Mouse (Mus musculus): ENCODE data around the gene Fkbp14. TPM values are rescaled to one million over a fixed set of nuclear protein-coding genes. Genes with fewer than 3 reads are reported as not detected.

Gene Fkbp14
- polyA plus RNA-seq, 1 experiment from 2014 or later = 14.5 TPM

DNA sequence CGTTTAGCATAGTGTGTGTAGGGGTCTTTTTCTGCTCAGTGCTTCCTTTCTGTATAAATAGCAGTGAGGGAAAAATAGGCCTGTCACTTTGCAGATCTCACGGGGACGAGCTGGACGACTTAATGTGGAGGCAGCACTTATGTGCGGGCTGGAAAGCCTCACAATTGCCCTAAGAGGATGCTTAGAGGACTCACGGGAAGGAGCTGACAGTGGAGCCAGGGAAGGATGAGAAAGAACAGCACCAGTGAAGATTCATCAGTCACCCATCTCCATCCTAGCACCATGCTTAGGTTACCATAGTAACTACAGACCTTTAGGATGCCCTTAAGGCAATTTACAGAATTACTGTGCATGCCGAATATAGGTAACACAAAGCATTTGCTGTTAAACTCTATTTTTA, 27.3 kb downstream of the Fkbp14 start:
- no peaks in the 10 kb centered on the region for H3K36me3 ChIP-seq (ENCODE audit: control insufficient read depth, insufficient read depth, low read length)
- 36% methylated on average over 7 of the region's 7 CpGs for WGBS
- H3K27ac ChIP-seq (ENCODE audit: low read depth, low read length) = no peak overlapping the region
- no peaks in the 10 kb centered on the region for H3K27me3 ChIP-seq (ENCODE audit: control insufficient read depth, insufficient read depth, low read length)
- peaks cover 17% of the 10 kb centered on the region for H3K4me1 ChIP-seq (ENCODE audit: control insufficient read depth, insufficient read depth, low read length)
- H3K4me3 ChIP-seq (ENCODE audit: low read depth, low read length) = no peak overlapping the region
- H3K9me3 ChIP-seq (ENCODE audit: control insufficient read depth, low read length) = no peaks in the 10 kb centered on the region
- DNase-seq (ENCODE audit: low spot score, missing footprints) = peak; percentile 83
- no peak for ATAC-seq (ENCODE audit: low FRiP score)
- H3K9ac ChIP-seq (ENCODE audit: low read length) = no peak overlapping the region
- H3K4me2 ChIP-seq = no peak overlapping the region

DNA sequence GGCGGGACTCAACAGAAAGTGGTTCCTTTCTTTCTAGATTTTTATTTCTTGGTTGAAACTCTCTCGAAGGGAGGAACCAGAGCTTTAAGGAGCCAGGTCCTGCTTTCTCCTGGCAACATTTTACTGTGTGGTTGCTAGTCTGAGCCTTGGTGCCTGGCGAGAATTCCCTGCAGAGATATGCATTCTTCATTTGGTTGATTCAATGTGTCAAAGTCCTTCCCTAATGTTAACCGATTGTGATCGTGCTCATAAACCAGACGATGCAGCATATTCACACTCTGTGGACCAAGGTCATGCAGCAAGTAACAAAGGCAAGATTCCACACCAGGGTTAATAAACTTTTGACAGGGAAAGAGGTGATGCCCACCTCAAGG, 30.6 kb downstream of the Fkbp14 start:
- Histone ChIP-seq H3K27me3 (ENCODE audit: control insufficient read depth, insufficient read depth, low read length) (no peaks in the 10 kb centered on the region), H3K27ac (ENCODE audit: low read depth, low read length) (peak overlapping the region; percentile 92), H3K9ac (ENCODE audit: low read length) (peak overlapping the region; percentile 87), H3K4me2 (peak overlapping the region; percentile 83), H3K4me1 (ENCODE audit: control insufficient read depth, insufficient read depth, low read length) (peaks cover 27% of the 10 kb centered on the region), H3K4me3 (ENCODE audit: low read depth, low read length) (peak overlapping the region; percentile 64), H3K9me3 (ENCODE audit: control insufficient read depth, low read length) (no peaks in the 10 kb centered on the region), H3K36me3 (ENCODE audit: control insufficient read depth, insufficient read depth, low read length) (no peaks in the 10 kb centered on the region)
- no peak for DNase-seq (ENCODE audit: low spot score, missing footprints)
- ATAC-seq (ENCODE audit: low FRiP score) = no peak
- 12% methylated on average over 6 of the region's 6 CpGs for WGBS

DNA sequence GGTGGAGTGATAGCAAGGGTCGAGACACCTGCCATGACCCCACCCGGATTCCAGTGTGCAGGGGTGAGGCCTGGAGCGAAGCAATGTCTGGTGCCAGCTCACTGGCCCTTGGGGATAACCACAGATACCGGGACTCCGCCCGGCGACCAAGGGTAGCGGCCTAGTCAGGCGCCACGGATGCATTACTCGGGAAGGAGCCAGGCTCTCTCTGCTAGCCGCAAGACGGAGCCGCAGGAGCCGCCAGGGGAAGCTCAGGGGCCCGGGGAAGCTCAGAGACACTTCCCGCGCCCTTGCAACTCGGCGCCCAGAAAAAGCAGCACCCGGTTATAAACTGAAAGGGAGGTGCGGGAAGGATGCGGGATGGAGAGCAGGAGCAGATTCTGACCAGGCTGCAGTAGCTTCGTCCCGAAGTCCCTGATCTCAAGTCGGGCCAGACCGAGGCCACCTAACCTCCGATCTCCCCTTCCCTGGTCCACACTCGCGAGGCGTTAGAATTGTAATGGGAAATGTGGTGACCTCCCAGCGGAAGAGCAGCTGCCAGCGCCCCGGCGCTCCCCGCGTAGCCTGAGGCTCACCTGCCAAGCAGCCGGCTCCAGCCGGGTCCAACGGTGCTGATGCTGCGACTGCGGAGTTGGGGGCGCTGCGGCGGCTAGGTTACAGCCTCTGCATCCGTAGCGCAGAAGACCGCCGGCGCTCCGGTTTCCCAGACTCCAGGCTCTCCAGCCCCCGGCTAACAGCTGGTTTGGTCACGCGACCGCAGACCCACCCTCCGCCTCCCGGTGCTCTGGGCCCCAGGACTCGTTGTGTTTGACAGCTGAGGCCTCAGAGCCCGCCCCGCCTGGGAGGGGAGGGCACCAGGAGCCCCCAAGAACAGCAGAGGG, 31.2 kb downstream of the Fkbp14 start, which contains the start of gene Scrn1:
TSS of gene Scrn1 (minus strand) at position 825 of the 881 bp plus-strand sequence.
- H3K36me3 ChIP-seq (ENCODE audit: control insufficient read depth, insufficient read depth, low read length) = no peaks in the 10 kb centered on the region
- H3K27ac ChIP-seq (ENCODE audit: low read depth, low read length) = peak within 1 kb of the TSS; percentile 92
- H3K4me1 ChIP-seq (ENCODE audit: control insufficient read depth, insufficient read depth, low read length) = peaks cover 27% of the 10 kb centered on the region
- H3K9me3 ChIP-seq (ENCODE audit: control insufficient read depth, low read length) = no peaks in the 10 kb centered on the region
- DNase-seq (ENCODE audit: low spot score, missing footprints) = peak; percentile 97
- no peaks in the 10 kb centered on the region for H3K27me3 ChIP-seq (ENCODE audit: control insufficient read depth, insufficient read depth, low read length)
- H3K9ac ChIP-seq (ENCODE audit: low read length) = peak within 1 kb of the TSS; percentile 87
- peak within 1 kb of the TSS; percentile 83 for H3K4me2 ChIP-seq
- peak within 1 kb of the TSS; percentile 64 for H3K4me3 ChIP-seq (ENCODE audit: low read depth, low read length)
- WGBS = under 1% methylated on average over 59 of the region's 60 CpGs
- peak; percentile 88 for ATAC-seq (ENCODE audit: low FRiP score)

DNA sequence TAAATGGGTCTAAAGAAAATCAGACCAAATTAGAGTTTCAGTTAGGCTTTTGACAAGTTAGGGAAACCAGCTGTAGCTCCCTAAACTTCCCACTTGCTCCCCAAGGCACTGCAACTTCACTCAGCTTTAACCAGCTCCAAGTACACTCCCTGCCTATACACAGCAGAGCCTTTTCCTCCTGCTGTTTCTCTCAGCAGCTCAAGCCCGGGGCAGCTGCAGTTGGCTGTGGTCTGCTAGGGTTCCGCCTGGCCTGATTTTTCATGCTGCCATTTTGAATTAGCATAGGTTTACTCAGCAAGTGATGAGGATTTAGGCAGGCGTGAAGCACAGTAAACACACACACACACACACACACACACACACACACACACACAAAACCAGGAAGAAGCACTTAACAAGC, 32.1 kb downstream of the Fkbp14 start:
- ATAC-seq (ENCODE audit: low FRiP score) = peak; percentile 73
- DNase-seq (ENCODE audit: low spot score, missing footprints) = peak; percentile 95
- WGBS = 13% methylated on average over 3 of the region's 3 CpGs
- H3K9ac ChIP-seq (ENCODE audit: low read length) = peak overlapping the region; percentile 87
- no peaks in the 10 kb centered on the region for H3K27me3 ChIP-seq (ENCODE audit: control insufficient read depth, insufficient read depth, low read length)
- peaks cover 27% of the 10 kb centered on the region for H3K4me1 ChIP-seq (ENCODE audit: control insufficient read depth, insufficient read depth, low read length)
- peak overlapping the region; percentile 65 for H3K27ac ChIP-seq (ENCODE audit: low read depth, low read length)
- H3K4me2 ChIP-seq = peak overlapping the region; percentile 83
- no peaks in the 10 kb centered on the region for H3K36me3 ChIP-seq (ENCODE audit: control insufficient read depth, insufficient read depth, low read length)
- no peaks in the 10 kb centered on the region for H3K9me3 ChIP-seq (ENCODE audit: control insufficient read depth, low read length)
- peak overlapping the region; percentile 64 for H3K4me3 ChIP-seq (ENCODE audit: low read depth, low read length)

DNA sequence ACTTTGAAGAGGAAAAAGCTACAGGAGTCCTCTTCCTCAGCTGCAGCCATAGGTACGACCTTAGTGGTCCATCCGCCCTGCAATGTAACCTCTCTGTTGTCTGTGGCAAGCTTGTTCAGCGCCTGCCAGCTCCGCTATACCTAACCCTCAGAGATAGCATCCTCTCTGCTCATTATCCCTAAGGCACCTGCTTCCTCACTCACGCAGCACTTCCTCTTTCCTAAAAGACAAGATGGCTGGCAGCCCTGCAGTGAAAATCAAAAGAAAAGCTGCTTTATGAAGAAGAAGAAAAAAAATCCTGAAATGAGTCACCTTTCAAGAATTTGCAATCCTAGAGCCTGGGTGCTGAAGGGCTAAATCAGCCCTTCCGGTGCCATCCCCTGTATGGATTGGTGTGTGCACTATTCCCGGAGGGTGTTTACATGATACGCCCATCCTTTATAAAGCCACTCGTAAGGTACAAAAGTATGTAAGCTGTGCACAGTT, 32.6 kb downstream of the Fkbp14 start:
- 50% methylated on average over 9 of the region's 9 CpGs for WGBS
- Histone ChIP-seq H3K27ac (ENCODE audit: low read depth, low read length) (peak overlapping the region; percentile 65), H3K36me3 (ENCODE audit: control insufficient read depth, insufficient read depth, low read length) (no peaks in the 10 kb centered on the region), H3K27me3 (ENCODE audit: control insufficient read depth, insufficient read depth, low read length) (no peaks in the 10 kb centered on the region), H3K9me3 (ENCODE audit: control insufficient read depth, low read length) (no peaks in the 10 kb centered on the region), H3K9ac (ENCODE audit: low read length) (peak overlapping the region; percentile 53), H3K4me2 (peak overlapping the region; percentile 83), H3K4me1 (ENCODE audit: control insufficient read depth, insufficient read depth, low read length) (peaks cover 24% of the 10 kb centered on the region), H3K4me3 (ENCODE audit: low read depth, low read length) (peak overlapping the region; percentile 64)
- ATAC-seq (ENCODE audit: low FRiP score) (peak; percentile 25; the same call in 1 of the 2 replicates), DNase-seq (ENCODE audit: low spot score, missing footprints) (no peak)

DNA sequence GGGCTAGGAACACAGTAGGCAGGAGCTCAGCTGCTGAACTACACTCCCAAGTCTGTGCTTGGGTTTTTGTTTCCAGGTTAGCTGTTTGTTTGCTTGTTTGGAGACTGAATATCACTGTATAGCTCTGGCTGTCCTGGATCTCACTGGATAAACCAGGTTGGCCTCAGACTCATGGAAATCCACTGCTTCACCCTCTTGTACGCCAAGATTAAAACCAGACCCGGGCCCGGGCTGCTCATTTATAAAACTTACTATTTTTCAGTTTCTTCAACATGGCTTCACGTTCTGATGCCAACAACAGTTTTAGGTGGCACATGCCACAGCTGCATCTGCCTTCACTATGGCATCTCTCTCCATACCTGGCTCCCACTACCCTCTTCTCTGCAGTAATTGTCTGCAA, 33.5 kb downstream of the Fkbp14 start:
- Histone ChIP-seq H3K27me3 (ENCODE audit: control insufficient read depth, insufficient read depth, low read length) (no peaks in the 10 kb centered on the region), H3K36me3 (ENCODE audit: control insufficient read depth, insufficient read depth, low read length) (no peaks in the 10 kb centered on the region), H3K4me3 (ENCODE audit: low read depth, low read length) (no peak overlapping the region), H3K9me3 (ENCODE audit: control insufficient read depth, low read length) (no peaks in the 10 kb centered on the region), H3K4me1 (ENCODE audit: control insufficient read depth, insufficient read depth, low read length) (peaks cover 22% of the 10 kb centered on the region), H3K4me2 (peak overlapping the region; percentile 83; the same call in 1 of the 2 replicates), H3K9ac (ENCODE audit: low read length) (no peak overlapping the region), H3K27ac (ENCODE audit: low read depth, low read length) (no peak overlapping the region)
- DNase-seq (ENCODE audit: low spot score, missing footprints) = no peak
- WGBS = 92% methylated on average over 4 of the region's 4 CpGs
- ATAC-seq (ENCODE audit: low FRiP score) = no peak

DNA sequence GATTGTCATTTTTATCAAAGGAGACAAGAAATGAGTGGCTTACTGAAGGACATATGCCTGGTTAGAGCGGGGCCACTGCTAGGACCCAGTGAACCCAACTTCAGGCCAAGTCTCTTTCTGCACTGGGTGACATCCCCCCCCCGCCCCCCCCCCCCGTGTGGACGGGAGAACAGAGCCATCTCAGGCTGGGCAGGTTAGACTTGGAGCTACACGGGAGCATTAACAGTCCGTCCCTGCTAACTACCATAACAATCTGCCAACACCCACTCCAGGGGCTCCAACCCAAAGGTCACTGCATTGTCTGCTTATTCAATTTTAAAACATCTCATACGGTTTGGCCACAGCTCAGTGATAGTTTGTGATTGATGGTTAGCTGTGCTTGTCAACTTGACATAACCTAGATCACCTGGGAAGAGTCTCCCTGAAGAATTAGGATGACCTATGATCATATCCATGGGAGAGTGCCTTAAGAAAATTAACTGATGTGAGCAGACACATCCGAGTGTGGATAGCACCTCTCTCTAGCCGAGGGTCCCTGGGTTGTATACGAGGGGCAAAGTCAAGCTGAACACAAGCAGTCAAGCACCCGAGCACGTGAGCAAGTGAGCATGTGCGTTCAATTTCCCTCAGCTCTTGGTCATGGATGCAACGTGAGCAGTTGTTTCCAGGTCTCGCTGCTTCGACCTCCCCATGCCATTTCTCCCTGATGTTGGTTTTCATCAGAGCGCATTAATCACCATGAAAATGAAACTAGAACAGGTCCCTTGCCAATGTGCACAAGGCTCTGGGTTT, 34.9 kb downstream of the Fkbp14 start:
- 74% methylated on average over 17 of the region's 17 CpGs for WGBS
- H3K4me1 ChIP-seq (ENCODE audit: control insufficient read depth, insufficient read depth, low read length) = peaks cover 22% of the 10 kb centered on the region
- H3K9me3 ChIP-seq (ENCODE audit: control insufficient read depth, low read length) = no peaks in the 10 kb centered on the region
- no peaks in the 10 kb centered on the region for H3K27me3 ChIP-seq (ENCODE audit: control insufficient read depth, insufficient read depth, low read length)
- H3K27ac ChIP-seq (ENCODE audit: low read depth, low read length) = no peak overlapping the region
- H3K9ac ChIP-seq (ENCODE audit: low read length) = no peak overlapping the region
- no peak overlapping the region for H3K4me3 ChIP-seq (ENCODE audit: low read depth, low read length)
- ATAC-seq (ENCODE audit: low FRiP score) (no peak), DNase-seq (ENCODE audit: low spot score, missing footprints) (peak; percentile 82)
- no peaks in the 10 kb centered on the region for H3K36me3 ChIP-seq (ENCODE audit: control insufficient read depth, insufficient read depth, low read length)
- no peak overlapping the region for H3K4me2 ChIP-seq

DNA sequence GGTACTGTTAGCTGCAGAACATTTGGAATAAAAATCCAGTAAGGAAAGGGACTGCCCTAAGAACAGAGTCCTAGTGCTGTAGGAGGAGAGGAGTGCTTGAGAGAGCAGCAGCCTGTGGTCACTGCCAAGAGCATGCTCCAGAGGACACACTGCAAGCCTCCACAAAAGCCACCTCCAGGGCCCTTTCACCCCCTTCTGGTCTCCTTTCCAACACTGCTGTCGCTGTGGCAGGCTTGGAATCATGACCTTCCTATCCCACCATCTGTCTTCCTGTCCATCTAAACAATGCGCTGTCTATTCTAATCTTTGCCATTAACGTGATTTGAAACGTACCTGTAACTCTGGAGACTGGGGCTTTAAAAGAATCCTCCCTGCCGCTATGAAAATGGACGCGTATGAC, 38.6 kb downstream of the Fkbp14 start:
- no peak overlapping the region for H3K4me2 ChIP-seq
- H3K4me3 ChIP-seq (ENCODE audit: low read depth, low read length) = no peak overlapping the region
- H3K9me3 ChIP-seq (ENCODE audit: control insufficient read depth, low read length) = no peaks in the 10 kb centered on the region
- no peaks in the 10 kb centered on the region for H3K36me3 ChIP-seq (ENCODE audit: control insufficient read depth, insufficient read depth, low read length)
- no peak overlapping the region for H3K9ac ChIP-seq (ENCODE audit: low read length)
- peaks cover 28% of the 10 kb centered on the region for H3K4me1 ChIP-seq (ENCODE audit: control insufficient read depth, insufficient read depth, low read length)
- no peak for DNase-seq (ENCODE audit: low spot score, missing footprints)
- ATAC-seq (ENCODE audit: low FRiP score) = no peak
- no peak overlapping the region for H3K27ac ChIP-seq (ENCODE audit: low read depth, low read length)
- WGBS = 72% methylated on average over 7 of the region's 7 CpGs
- H3K27me3 ChIP-seq (ENCODE audit: control insufficient read depth, insufficient read depth, low read length) = no peaks in the 10 kb centered on the region

DNA sequence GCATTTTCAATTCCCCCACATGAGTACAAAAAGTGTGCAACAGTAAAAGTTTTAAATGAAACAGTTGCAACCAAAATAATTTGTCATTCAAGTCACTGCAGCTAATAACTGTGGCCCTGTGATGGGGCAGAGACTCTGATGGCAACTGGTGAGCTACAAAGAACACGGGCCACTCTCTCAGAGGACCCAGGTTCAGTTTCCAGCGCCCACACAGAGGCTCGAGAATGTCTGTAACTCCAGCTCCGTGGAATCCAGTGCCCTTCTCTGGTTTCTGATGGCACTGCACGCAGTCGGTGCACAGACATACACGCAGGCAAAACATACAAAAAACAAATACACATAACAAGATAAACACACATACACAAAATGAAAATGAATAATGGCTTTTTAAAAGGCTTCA, 39.4 kb downstream of the Fkbp14 start:
- Histone ChIP-seq H3K27ac (ENCODE audit: low read depth, low read length) (no peak overlapping the region), H3K27me3 (ENCODE audit: control insufficient read depth, insufficient read depth, low read length) (no peaks in the 10 kb centered on the region), H3K9me3 (ENCODE audit: control insufficient read depth, low read length) (no peaks in the 10 kb centered on the region), H3K36me3 (ENCODE audit: control insufficient read depth, insufficient read depth, low read length) (no peaks in the 10 kb centered on the region), H3K4me1 (ENCODE audit: control insufficient read depth, insufficient read depth, low read length) (peaks cover 33% of the 10 kb centered on the region), H3K9ac (ENCODE audit: low read length) (no peak overlapping the region), H3K4me2 (no peak overlapping the region), H3K4me3 (ENCODE audit: low read depth, low read length) (no peak overlapping the region)
- 92% methylated on average over 7 of the region's 7 CpGs for WGBS
- ATAC-seq (ENCODE audit: low FRiP score) (no peak), DNase-seq (ENCODE audit: low spot score, missing footprints) (no peak)
